Mouse (Mus musculus) ovary, adult 2 months (tissue): ENCODE measurements around the gene Trp53i11. TPM values are rescaled to one million over a fixed set of nuclear protein-coding genes. Genes with fewer than 3 reads are reported as not detected.

ENCODE experiments used
- polyA plus RNA-seq: library from polyadenylated mRNA; depleted of rRNA; stranded (reverse); fragments of >200 nt; gene quantifications from 2 replicates; pipeline ENCODE4 v1.2.3, GENCODE M21; 2012; rRNA removed

Gene Trp53i11
- polyA plus RNA-seq, result 78.6 and 97.7 TPM in 2 replicates

GRCm38 (mm10) chr2:93187323-93187996 lies at the start of gene Trp53i11:
Trp53i11 (plus strand) TSS chr2:93187548.

Other genes with a start within 250 kb of the Trp53i11 start
- gene Prdm11, start 141.4 kb upstream of the Trp53i11 start, polyA plus RNA-seq, result 17.1 and 21.8 TPM in 2 replicates
- 28.4 and 52.8 TPM in 2 replicates for gene Tspan18, start 147.0 kb downstream of the Trp53i11 start, polyA plus RNA-seq